Mouse (Mus musculus) layer of hippocampus, postnatal 14 days (tissue): ENCODE data around the gene Hoxd13. TPM values are rescaled to one million over a fixed set of nuclear protein-coding genes. Genes with fewer than 3 reads are reported as not detected.

Experiments
- DNase-seq, 2 experiments: peaks; one replicate each; pipeline ENCODE4 v3.0.0; 2021 to 2022; ENCODE audit warnings: low spot score in 2 of 2, mixed read lengths in 1 of 2
- total RNA-seq, 2 experiments: library from RNA; stranded (reverse); gene quantifications; 2 replicates each; pipeline ENCODE4 v1.2.3; 2021

Gene Hoxd13
- total RNA-seq, 2 experiments from 2014 or later: not detected

GRCm38 (mm10) chr2:74660421-74661375 lies 7.4 kb upstream of the Hoxd13 start:
- DNase-seq: no peak

DNA sequence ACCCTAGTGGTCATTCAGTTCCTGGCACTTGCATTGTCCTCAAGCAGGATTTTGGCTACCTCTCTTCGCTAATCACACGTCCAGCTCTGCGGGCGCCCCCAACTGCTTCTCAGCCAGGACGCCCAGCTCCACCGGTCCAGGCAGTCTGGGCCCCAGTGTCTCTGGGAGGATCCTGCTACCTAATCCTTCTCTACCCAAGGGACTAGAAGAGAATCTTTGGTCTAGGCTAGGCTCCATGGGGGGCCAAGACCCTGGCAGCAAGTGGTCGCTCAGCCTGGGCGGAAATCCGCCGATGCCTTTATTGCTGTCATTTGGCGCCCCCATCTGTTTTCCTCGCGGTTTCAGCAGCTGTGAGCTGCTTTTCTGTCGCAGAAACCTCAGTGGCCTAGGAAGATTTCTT lies 6.4 kb upstream of the Hoxd13 start:
- peak in 1 of 2 experiments; percentile 54 for DNase-seq

DNA sequence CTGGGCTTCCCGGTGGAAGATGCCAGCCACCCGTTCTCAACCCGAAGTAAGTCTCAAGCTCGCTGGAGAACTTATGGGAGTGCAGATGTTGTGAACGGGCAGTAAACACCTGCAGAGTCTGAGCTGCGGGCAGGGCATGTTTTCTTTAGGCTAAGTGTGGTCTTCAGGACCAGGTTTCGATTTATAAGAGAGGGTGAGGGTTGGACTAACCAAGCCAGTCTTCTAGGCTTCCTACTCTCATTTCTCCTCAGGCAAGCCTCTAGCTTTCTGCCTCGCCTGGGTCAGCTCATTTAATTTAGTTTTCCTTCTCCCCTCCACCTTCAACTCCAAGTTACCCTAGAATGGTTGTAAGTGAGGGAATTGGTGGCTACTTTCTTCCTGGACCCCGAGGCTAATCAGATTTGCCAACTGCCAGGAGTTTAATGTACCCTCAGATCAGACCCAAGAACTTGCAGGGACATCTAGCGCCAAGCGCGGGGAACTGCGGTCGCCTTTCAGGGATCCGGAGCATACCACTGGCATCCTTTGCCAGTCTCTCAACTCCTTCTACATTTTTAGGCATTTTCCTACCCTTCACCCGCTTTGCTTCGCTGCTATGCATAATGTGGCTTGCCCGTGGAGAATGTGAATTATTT lies 4.7 kb upstream of the Hoxd13 start:
- DNase-seq: no peak

DNA sequence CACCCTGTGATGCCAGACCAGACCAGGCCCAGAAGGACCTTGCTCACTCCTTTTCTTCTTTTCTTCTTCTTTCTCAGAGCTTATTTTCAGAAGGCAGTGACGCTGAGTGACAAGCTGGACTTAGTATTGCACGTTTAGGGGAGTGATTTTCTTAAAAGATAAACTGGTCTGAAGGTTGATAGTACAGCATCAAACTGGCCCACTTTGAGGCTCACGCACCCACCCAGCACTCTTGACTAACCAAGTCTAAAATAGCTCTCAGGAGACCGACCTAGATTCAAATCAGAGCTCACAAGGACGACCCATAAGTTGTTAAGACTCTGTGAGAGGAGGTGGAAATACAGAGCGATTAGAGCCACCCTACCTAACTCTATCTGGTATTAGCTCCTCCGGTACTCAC lies 1.7 kb upstream of the Hoxd13 start:
- DNase-seq: no peak

DNA sequence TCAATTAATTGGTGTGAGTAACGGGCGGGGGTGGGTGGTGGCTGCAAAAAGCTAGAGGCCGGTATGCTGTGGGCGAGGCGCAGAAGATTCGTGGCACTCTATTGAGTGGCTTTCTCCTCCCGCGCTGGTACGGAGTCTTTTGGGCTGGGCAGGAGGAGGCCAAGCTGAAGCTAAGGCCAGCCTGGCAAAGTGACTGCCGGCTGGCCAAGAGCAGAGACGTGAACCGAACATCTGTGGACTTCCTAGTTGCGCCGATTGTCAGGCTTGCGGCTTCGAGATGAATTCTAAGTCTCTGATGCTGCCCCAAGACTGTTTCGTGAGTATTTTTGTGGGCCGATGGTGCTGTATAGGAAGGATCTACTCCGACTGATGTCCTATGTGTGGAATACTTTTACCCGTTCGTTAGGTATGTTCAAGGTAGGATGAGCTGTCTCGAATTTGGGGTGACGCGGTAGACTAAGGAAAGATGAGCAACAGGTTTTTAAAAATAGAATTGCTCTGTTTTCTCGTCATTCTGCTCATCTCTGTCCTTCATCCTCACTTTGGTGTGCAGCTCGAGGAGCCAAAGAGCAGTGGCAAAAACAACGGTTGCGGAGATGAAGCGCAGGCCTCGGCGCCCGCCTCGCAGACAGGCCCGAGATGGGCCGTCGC lies 794 bp upstream of the Hoxd13 start:
- no peak for DNase-seq

GRCm38 (mm10) chr2:74668370-74669229 lies 490 bp downstream of the Hoxd13 start:
- no peak for DNase-seq

- no peak for DNase-seq
Measured at GRCm38 (mm10) chr2:74669230-74669578, 1.1 kb downstream of the Hoxd13 start.

GRCm38 (mm10) chr2:74669650-74670235 lies 1.6 kb downstream of the Hoxd13 start:
- DNase-seq: no peak

- DNase-seq: no peak
Measured at GRCm38 (mm10) chr2:74670632-74671188, 2.6 kb downstream of the Hoxd13 start.

- no peak for DNase-seq
Measured at GRCm38 (mm10) chr2:74671847-74672246, 3.7 kb downstream of the Hoxd13 start.

GRCm38 (mm10) chr2:74672481-74673362 lies 4.6 kb downstream of the Hoxd13 start:
- DNase-seq: no peak

DNA sequence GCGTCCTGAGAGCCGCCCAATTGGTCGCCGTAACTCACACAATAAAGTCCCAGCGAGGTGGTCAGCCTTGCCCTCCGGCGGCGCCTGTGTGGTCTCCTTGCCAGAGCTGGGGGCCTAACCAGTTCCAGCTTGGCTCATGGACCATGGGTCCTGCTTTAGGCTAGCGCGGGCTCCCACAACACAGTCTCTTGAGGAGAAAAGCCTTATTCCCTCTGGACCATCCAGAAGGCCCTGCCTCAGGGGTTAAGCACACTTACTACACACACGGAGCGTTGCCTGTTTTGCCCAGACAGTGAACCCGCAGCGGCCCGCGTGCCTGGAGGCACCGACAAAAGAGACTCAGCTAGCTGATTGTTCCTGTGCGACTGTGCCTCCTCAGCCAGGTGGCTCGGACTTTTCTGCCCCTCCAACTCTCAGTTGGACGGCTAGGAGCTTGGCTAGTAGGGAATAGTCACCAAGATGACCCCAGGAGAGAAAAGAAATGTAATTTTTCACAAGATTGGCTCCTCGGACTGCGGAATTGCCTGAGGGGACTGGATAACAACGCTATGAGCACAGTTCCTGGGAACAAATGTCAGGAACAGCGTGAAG lies 5.8 kb downstream of the Hoxd13 start:
- DNase-seq: no peak

DNA sequence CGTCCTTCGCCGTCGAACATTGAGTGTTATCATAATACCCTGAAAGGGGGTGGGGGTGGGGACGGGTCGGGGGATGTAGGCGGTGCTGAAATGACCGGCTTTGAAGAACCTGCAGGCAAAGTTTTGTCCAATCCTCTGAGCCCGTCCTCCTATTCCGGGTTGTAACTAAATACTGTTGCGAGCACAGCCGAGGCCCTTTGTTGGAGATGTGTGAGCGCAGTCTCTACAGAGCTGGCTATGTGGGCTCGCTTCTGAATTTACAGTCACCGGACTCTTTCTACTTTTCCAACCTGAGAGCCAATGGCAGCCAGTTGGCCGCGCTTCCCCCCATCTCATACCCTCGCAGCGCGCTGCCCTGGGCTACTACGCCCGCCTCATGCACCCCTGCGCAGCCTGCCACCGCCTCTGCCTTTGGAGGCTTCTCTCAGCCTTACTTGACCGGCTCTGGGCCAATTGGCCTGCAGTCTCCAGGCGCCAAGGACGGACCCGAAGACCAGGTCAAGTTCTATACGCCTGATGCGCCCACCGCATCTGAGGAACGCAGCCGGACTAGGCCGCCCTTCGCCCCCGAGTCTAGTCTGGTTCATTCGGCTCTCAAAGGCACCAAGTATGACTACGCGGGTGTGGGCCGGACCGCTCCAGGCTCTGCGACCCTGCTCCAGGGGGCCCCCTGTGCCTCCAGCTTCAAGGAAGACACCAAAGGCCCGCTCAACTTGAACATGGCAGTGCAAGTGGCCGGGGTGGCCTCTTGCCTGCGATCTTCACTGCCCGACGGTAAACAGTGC lies 7.0 kb downstream of the Hoxd13 start, which contains the start of gene Hoxd12:
Hoxd12 (plus strand) TSS at position 133 of the 785 bp plus-strand sequence.
- DNase-seq: no peak

DNA sequence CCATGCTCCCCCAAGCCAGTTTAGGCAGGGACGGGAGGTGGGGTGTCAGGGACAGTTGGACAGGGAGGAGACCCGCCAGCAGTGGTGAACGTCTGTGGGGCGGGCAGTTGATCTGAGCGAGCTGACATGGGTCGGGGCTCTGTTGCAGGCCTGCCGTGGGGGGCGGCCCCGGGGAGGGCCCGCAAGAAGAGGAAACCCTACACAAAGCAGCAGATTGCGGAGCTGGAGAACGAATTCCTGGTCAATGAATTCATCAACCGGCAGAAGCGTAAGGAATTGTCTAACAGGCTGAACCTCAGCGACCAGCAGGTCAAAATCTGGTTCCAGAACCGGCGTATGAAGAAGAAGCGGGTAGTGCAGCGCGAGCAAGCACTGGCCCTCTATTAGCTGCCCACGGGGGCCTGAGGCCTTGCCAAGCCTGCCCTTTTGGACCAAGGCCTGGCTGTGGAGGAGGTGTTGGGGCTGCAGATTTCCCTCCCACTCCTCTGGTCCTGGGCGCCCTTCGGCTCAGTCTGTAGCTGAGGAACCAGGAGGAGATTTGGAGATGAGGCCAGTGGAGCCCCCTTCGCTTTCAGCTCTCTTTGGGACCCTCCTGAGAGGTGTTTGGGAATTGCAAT lies 7.7 kb downstream of the Hoxd13 start:
- DNase-seq: no peak

- no peak for DNase-seq
Measured at GRCm38 (mm10) chr2:74676376-74677052, 8.4 kb downstream of the Hoxd13 start.

DNA sequence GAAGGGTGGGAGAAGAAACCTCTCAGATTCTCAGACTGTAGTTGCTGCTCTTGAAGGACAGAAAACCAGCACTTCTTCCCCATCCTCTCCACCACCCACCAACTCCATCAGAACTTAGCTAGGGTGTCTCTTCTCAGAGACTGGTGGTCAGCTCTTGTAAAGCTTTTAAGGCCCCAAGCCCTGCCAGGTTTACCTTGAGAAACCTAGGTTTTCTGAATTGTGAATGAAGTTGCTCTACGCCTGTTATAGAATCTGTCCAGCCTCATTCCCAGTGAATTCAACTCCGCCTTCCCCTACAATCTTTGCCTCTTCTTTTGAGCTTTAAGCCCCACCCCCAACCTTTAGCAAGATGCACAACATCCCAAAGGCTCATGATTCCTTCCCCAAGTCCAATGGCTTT lies 9.0 kb downstream of the Hoxd13 start:
- no peak for DNase-seq
